Mouse (Mus musculus) 416B (cell line): ENCODE data around the gene Msl1.
"Not testable (repeated sequence)": the region's sequence is repeated elsewhere in the genome, so short reads cannot be mapped to it uniquely, and the experiment has no call there.

ENCODE experiments used
- DNase-seq: peaks from one replicate; pipeline ENCODE4 v3.0.0; 2011; ENCODE audit warnings: low read depth

Gene Msl1

GRCm38 (mm10) chr11:98796515-98797216 lies 1.4 kb downstream of the Msl1 start:
- DNase-seq = peak; percentile 67

- DNase-seq = no peak
Measured at GRCm38 (mm10) chr11:98797306-98797705, 2.0 kb downstream of the Msl1 start.

- DNase-seq = no peak
Measured at GRCm38 (mm10) chr11:98797909-98798308, 2.6 kb downstream of the Msl1 start.

- DNase-seq = no peak
Measured at GRCm38 (mm10) chr11:98804605-98805004, 9.3 kb downstream of the Msl1 start, which contains the start of gene Casc3. TSS of gene Casc3 (plus strand) at chr11:98804905.

- peak; percentile 27 for DNase-seq
Measured at GRCm38 (mm10) chr11:98808417-98808816, 13.1 kb downstream of the Msl1 start.

- DNase-seq = peak; percentile 98
Measured at GRCm38 (mm10) chr11:98809457-98810290, 14.4 kb downstream of the Msl1 start.

GRCm38 (mm10) chr11:98810686-98811085 lies 15.4 kb downstream of the Msl1 start:
- no peak for DNase-seq

GRCm38 (mm10) chr11:98816706-98817239 lies 21.5 kb downstream of the Msl1 start:
- peak; percentile 45 for DNase-seq

- peak; percentile 74 for DNase-seq
Measured at GRCm38 (mm10) chr11:98820968-98821367, 25.7 kb downstream of the Msl1 start.

GRCm38 (mm10) chr11:98826071-98826470 lies 30.8 kb downstream of the Msl1 start:
- DNase-seq = not testable (repeated sequence)

- no peak for DNase-seq
Measured at GRCm38 (mm10) chr11:98827877-98828276, 32.6 kb downstream of the Msl1 start.

GRCm38 (mm10) chr11:98829091-98829775 lies 33.9 kb downstream of the Msl1 start:
- peak; percentile 70 for DNase-seq

GRCm38 (mm10) chr11:98829875-98830274 lies 34.6 kb downstream of the Msl1 start:
- DNase-seq = no peak

- no peak for DNase-seq
Measured at GRCm38 (mm10) chr11:98835296-98835695, 40.0 kb downstream of the Msl1 start.

GRCm38 (mm10) chr11:98835725-98836124 lies 40.4 kb downstream of the Msl1 start:
- DNase-seq = no peak

- no peak for DNase-seq
Measured at GRCm38 (mm10) chr11:98836128-98836527, 40.8 kb downstream of the Msl1 start.

GRCm38 (mm10) chr11:98836651-98837141 lies 41.4 kb downstream of the Msl1 start, which contains the start of gene Rapgefl1:
TSS of gene Rapgefl1 (plus strand) at chr11:98836785.
- DNase-seq = peak; percentile 84

GRCm38 (mm10) chr11:98837231-98837704 lies 42.0 kb downstream of the Msl1 start:
- no peak for DNase-seq

GRCm38 (mm10) chr11:98837917-98838316 lies 42.6 kb downstream of the Msl1 start:
- DNase-seq = no peak

GRCm38 (mm10) chr11:98838512-98838911 lies 43.2 kb downstream of the Msl1 start:
- DNase-seq = no peak

- no peak for DNase-seq
Measured at GRCm38 (mm10) chr11:98839402-98839801, 44.1 kb downstream of the Msl1 start.

- no peak for DNase-seq
Measured at GRCm38 (mm10) chr11:98839897-98840296, 44.6 kb downstream of the Msl1 start.
